Mouse (Mus musculus) kidney, embryonic 14.5 days (tissue): ENCODE results near the gene Fam98a. TPM values are rescaled to one million over a fixed set of nuclear protein-coding genes. Genes with fewer than 3 reads are reported as not detected.

Source experiments
- ATAC-seq: fragments of 200-750 bp; cut with Nextera tagmentation; 2 replicates; pipeline ENCODE4 v1.8.0; 2017; ENCODE audit warnings: moderate number of reproducible peaks, mild to moderate bottlenecking, moderate TSS enrichment, moderate library complexity; ENCODE audit not compliant: low FRiP score, low TSS enrichment
- H3K27ac ChIP-seq: fragments of 300-500 bp; sonication (generic); 2 replicates; pipeline ENCODE4 v1.5.1; 2014; ENCODE audit warnings: low read depth, mild to moderate bottlenecking, low read length, moderate library complexity, mixed read lengths
- H3K27me3 ChIP-seq: fragments of 300-500 bp; sonication (generic); 2 replicates; pipeline ENCODE4 v1.6.1; 2014; ENCODE audit warnings: mild to moderate bottlenecking, low read length; ENCODE audit not compliant: control insufficient read depth, insufficient read depth
- H3K36me3 ChIP-seq: fragments of 300-500 bp; sonication (generic); 2 replicates; pipeline ENCODE4 v1.6.1; 2014; ENCODE audit warnings: low read length, mixed read lengths; ENCODE audit not compliant: control insufficient read depth, insufficient read depth
- H3K4me1 ChIP-seq: fragments of 300-500 bp; sonication (generic); 2 replicates; pipeline ENCODE4 v1.6.1; 2014; ENCODE audit warnings: low read length, mixed read lengths; ENCODE audit not compliant: control insufficient read depth, insufficient read depth
- H3K4me2 ChIP-seq: fragments of 300-500 bp; sonication (generic); replicated peaks from 2 replicates; pipeline ENCODE4 v1.6.1; 2014; ENCODE audit warnings: low read depth, mild to moderate bottlenecking, low read length
- H3K4me3 ChIP-seq: fragments of 300-500 bp; sonication (generic); 2 replicates; pipeline ENCODE4 v1.5.1; 2014; ENCODE audit warnings: mild to moderate bottlenecking, low read length
- H3K9ac ChIP-seq: fragments of 300-500 bp; sonication (generic); 2 replicates; pipeline ENCODE4 v1.6.1; 2014; ENCODE audit warnings: low read depth, mild to moderate bottlenecking, low read length, moderate library complexity
- H3K9me3 ChIP-seq: fragments of 300-500 bp; sonication (generic); 2 replicates; pipeline ENCODE4 v1.6.1; 2016; ENCODE audit warnings: low read length; ENCODE audit not compliant: control insufficient read depth
- WGBS: fragments of 180-500 bp; shearing (Covaris S2); extraction: QIAGEN DNeasy Blood & Tissue Kit; methylation state at CpG from one replicate; pipeline ENCODE4 v1.1.7; 2014; 5-methylcytosine and 5-hydroxymethylcytosine counted together
- polyA plus RNA-seq: library from polyadenylated mRNA; unstranded; fragments of >200 nt; fragmentation: Nextera tagmentation; extraction: Ambion mirVana; gene quantifications from 2 replicates; pipeline ENCODE4 v1.2.1, GENCODE M21; 2014

The Fam98a gene
- polyA plus RNA-seq, 1 experiment from 2014 or later = 8.6 TPM

- Histone ChIP-seq H3K9me3 (no peaks in the 10 kb centered on the region), H3K27me3 (no peaks in the 10 kb centered on the region), H3K36me3 (peaks cover 55% of the 10 kb centered on the region), H3K4me1 (no peaks in the 10 kb centered on the region), H3K4me2 (no peak overlapping the region), H3K4me3 (no peak overlapping the region), H3K9ac (no peak overlapping the region), H3K27ac (no peak overlapping the region)
- WGBS = 82% methylated on average over 5 of the region's 5 CpGs
- ATAC-seq = no peak
Measured at GRCm38 (mm10) chr17:75539841-75540240, 11.9 kb downstream of the Fam98a start.

- H3K36me3 ChIP-seq = peaks cover 48% of the 10 kb centered on the region
- 0 out of 2 replicates have a peak, but pooled peaks cover 4% of the 10 kb centered on the region for H3K4me1 ChIP-seq
- no peaks in the 10 kb centered on the region for H3K9me3 ChIP-seq
- no peak overlapping the region for H3K9ac ChIP-seq
- no peak overlapping the region for H3K27ac ChIP-seq
- no peak overlapping the region for H3K4me2 ChIP-seq
- no peaks in the 10 kb centered on the region for H3K27me3 ChIP-seq
- no peak for ATAC-seq
- H3K4me3 ChIP-seq = no peak overlapping the region
- 87% methylated on average over 6 of the region's 6 CpGs for WGBS
Measured at GRCm38 (mm10) chr17:75539130-75539529, 12.6 kb downstream of the Fam98a start.

GRCm38 (mm10) chr17:75538431-75538830 is 13.3 kb downstream of the Fam98a start:
- ATAC-seq = no peak
- 94% methylated on average over 12 of the region's 12 CpGs for WGBS
- no peaks in the 10 kb centered on the region for H3K27me3 ChIP-seq
- no peak overlapping the region for H3K9ac ChIP-seq
- H3K9me3 ChIP-seq = no peaks in the 10 kb centered on the region
- H3K36me3 ChIP-seq = peaks cover 42% of the 10 kb centered on the region
- no peak overlapping the region for H3K4me2 ChIP-seq
- 0 out of 2 replicates have a peak, but pooled peaks cover 4% of the 10 kb centered on the region for H3K4me1 ChIP-seq
- no peak overlapping the region for H3K4me3 ChIP-seq
- no peak overlapping the region for H3K27ac ChIP-seq

GRCm38 (mm10) chr17:75537050-75537445 is 14.7 kb downstream of the Fam98a start:
- no peak overlapping the region for H3K27ac ChIP-seq
- H3K4me1 ChIP-seq = 0 out of 2 replicates have a peak, but pooled peaks cover 4% of the 10 kb centered on the region
- no peaks in the 10 kb centered on the region for H3K9me3 ChIP-seq
- peaks cover 33% of the 10 kb centered on the region for H3K36me3 ChIP-seq
- ATAC-seq = no peak
- no peak overlapping the region for H3K4me2 ChIP-seq
- 86% methylated on average over 7 of the region's 7 CpGs for WGBS
- no peak overlapping the region for H3K4me3 ChIP-seq
- H3K27me3 ChIP-seq = no peaks in the 10 kb centered on the region
- H3K9ac ChIP-seq = no peak overlapping the region

GRCm38 (mm10) chr17:75536396-75537049 is 15.2 kb downstream of the Fam98a start:
- 37% methylated on average over 6 of the region's 6 CpGs for WGBS
- no peak overlapping the region for H3K4me2 ChIP-seq
- no peak overlapping the region for H3K4me3 ChIP-seq
- H3K27me3 ChIP-seq = no peaks in the 10 kb centered on the region
- 0 out of 2 replicates have a peak, but pooled peaks cover 4% of the 10 kb centered on the region for H3K4me1 ChIP-seq
- no peak overlapping the region for H3K27ac ChIP-seq
- H3K36me3 ChIP-seq = peaks cover 30% of the 10 kb centered on the region
- H3K9ac ChIP-seq = no peak overlapping the region
- ATAC-seq = no peak
- H3K9me3 ChIP-seq = no peaks in the 10 kb centered on the region

- no peak overlapping the region for H3K4me2 ChIP-seq
- no peaks in the 10 kb centered on the region for H3K27me3 ChIP-seq
- H3K4me1 ChIP-seq = 0 out of 2 replicates have a peak, but pooled peaks cover 4% of the 10 kb centered on the region
- no peak overlapping the region for H3K4me3 ChIP-seq
- no peak overlapping the region for H3K9ac ChIP-seq
- H3K27ac ChIP-seq = no peak overlapping the region
- H3K36me3 ChIP-seq = peaks cover 24% of the 10 kb centered on the region
- H3K9me3 ChIP-seq = no peaks in the 10 kb centered on the region
- 90% methylated on average over 4 of the region's 4 CpGs for WGBS
- no peak for ATAC-seq
Measured at GRCm38 (mm10) chr17:75535612-75536011, 16.1 kb downstream of the Fam98a start.

GRCm38 (mm10) chr17:75534314-75535020 is 17.3 kb downstream of the Fam98a start:
- Histone ChIP-seq H3K4me1 (0 out of 2 replicates have a peak, but pooled peaks cover 4% of the 10 kb centered on the region), H3K36me3 (peaks cover 22% of the 10 kb centered on the region), H3K4me3 (no peak overlapping the region), H3K9me3 (no peaks in the 10 kb centered on the region), H3K27me3 (no peaks in the 10 kb centered on the region), H3K27ac (no peak overlapping the region), H3K9ac (no peak overlapping the region), H3K4me2 (no peak overlapping the region)
- ATAC-seq = peak; percentile 44; the same call in 1 of the 2 replicates
- WGBS = 49% methylated on average over 12 of the region's 12 CpGs

- Histone ChIP-seq H3K9me3 (no peaks in the 10 kb centered on the region), H3K4me1 (0 out of 2 replicates have a peak, but pooled peaks cover 4% of the 10 kb centered on the region), H3K9ac (no peak overlapping the region), H3K27me3 (no peaks in the 10 kb centered on the region), H3K4me2 (no peak overlapping the region), H3K27ac (no peak overlapping the region), H3K36me3 (peaks cover 8% of the 10 kb centered on the region; the same call in 1 of the 2 replicates), H3K4me3 (no peak overlapping the region)
- peak; percentile 61; the same call in 1 of the 2 replicates for ATAC-seq
- WGBS = 22% methylated on average over 6 of the region's 6 CpGs
Measured at GRCm38 (mm10) chr17:75532469-75532986, 19.2 kb downstream of the Fam98a start.
